Mouse (Mus musculus) adrenal gland, adult (tissue): ENCODE measurements at regions not wholly inside any gene's neighbourhood (a gene's known extent, or its start where the extent isn't known, plus 50 kb on each side); places are given as distances from the start of the nearest gene placed in this dataset.

Source experiments
- DNase-seq, 2 experiments: peaks; one replicate each; pipeline ENCODE4 v3.0.0; 2022 to 2023; ENCODE audit warnings: low spot score in 1 of 2; ENCODE audit not compliant: inconsistent age in 2 of 2

GRCm38 (mm10) chrX:142456022-142456421, 65.7 kb upstream of the Acsl4 start:
- DNase-seq, result no peak

- DNase-seq, result peak in 1 of 2 experiments; percentile 46
These were observed 73.8 kb upstream of the Acsl4 start for GRCm38 (mm10) chrX:142464174-142464573.

GRCm38 (mm10) chrX:142464756-142465155, 74.4 kb upstream of the Acsl4 start:
- peak; percentile 69 to 84 for DNase-seq

GRCm38 (mm10) chrX:142467850-142468256, 77.5 kb upstream of the Acsl4 start:
- DNase-seq, result peak; percentile 33 to 80

GRCm38 (mm10) chrX:142468388-142468787, 78.1 kb upstream of the Acsl4 start:
- DNase-seq, result peak; percentile 21 to 66

GRCm38 (mm10) chrX:142469048-142469634, 78.8 kb upstream of the Acsl4 start:
- peak; percentile 18 to 71 for DNase-seq

- no peak for DNase-seq
These were observed 79.7 kb upstream of the Acsl4 start for GRCm38 (mm10) chrX:142470083-142470482.

GRCm38 (mm10) chrX:142481203-142481815, 91.0 kb upstream of the Acsl4 start:
- no peak for DNase-seq

GRCm38 (mm10) chrX:142488078-142488477, 97.7 kb upstream of the Acsl4 start:
- no peak for DNase-seq

- DNase-seq, result peak; percentile 68 to 92
These were observed 99.9 kb upstream of the Acsl4 start for GRCm38 (mm10) chrX:142490093-142490717.

GRCm38 (mm10) chrX:142501094-142501493, 110.8 kb upstream of the Acsl4 start:
- DNase-seq, result no peak

- no peak for DNase-seq
These were observed 114.6 kb upstream of the Acsl4 start for GRCm38 (mm10) chrX:142504962-142505361.

- no peak for DNase-seq
These were observed 117.1 kb upstream of the Acsl4 start for GRCm38 (mm10) chrX:142507475-142507874.

- DNase-seq, result peak; percentile 21 to 66
These were observed 126.2 kb upstream of the Acsl4 start for GRCm38 (mm10) chrX:142516406-142517131.

- peak; percentile 10 to 65 for DNase-seq
These were observed 126.9 kb upstream of the Acsl4 start for GRCm38 (mm10) chrX:142517205-142517604.

- peak; percentile 36 to 83 for DNase-seq
These were observed 130.7 kb upstream of the Acsl4 start for GRCm38 (mm10) chrX:142521063-142521462.

GRCm38 (mm10) chrX:142526953-142527352, 136.6 kb upstream of the Acsl4 start:
- peak; percentile 49 to 74 for DNase-seq

GRCm38 (mm10) chrX:142529892-142530291, 139.6 kb upstream of the Acsl4 start:
- DNase-seq, result peak in 1 of 2 experiments; percentile 15

GRCm38 (mm10) chrX:142534780-142535179, 144.4 kb upstream of the Acsl4 start:
- peak in 1 of 2 experiments; percentile 71 for DNase-seq

- DNase-seq, result no peak
These were observed 145.2 kb upstream of the Acsl4 start for GRCm38 (mm10) chrX:142535540-142535939.

- DNase-seq, result no peak
These were observed 145.3 kb upstream of the Tmem164 start for GRCm38 (mm10) chrX:142535954-142536353.
